Mouse (Mus musculus) MEL (cell line): ENCODE results near the gene Slc7a4. TPM values are rescaled to one million over a fixed set of nuclear protein-coding genes. Genes with fewer than 3 reads are reported as not detected.

Experiments
- DNase-seq: peaks from one replicate; pipeline ENCODE4 v3.0.0; 2011; ENCODE audit warnings: low read depth, low spot score
- H3K27ac ChIP-seq: 2 replicates; pipeline ENCODE4 v1.5.1; 2012; ENCODE audit warnings: low read depth, mild to moderate bottlenecking, control low read depth, low read length, moderate library complexity; ENCODE audit not compliant: control insufficient read depth
- H3K27me3 ChIP-seq, 2 experiments: fragments of 150-350 bp in 1 of 2; sonication (generic) in 1 of 2; 2 replicates each; pipeline ENCODE4 v1.6.1; 2012; ENCODE audit warnings: low read length in 2 of 2, mild to moderate bottlenecking in 2 of 2, improper control_type of control experiment in 1 of 2, moderate library complexity in 1 of 2; ENCODE audit not compliant: insufficient read depth in 2 of 2, control insufficient read depth in 1 of 2
- H3K36me3 ChIP-seq, 2 experiments: 2 replicates each; pipeline ENCODE4 v1.6.1; 2012 to 2014; ENCODE audit warnings: low read length in 2 of 2, improper control_type of control experiment in 1 of 2, inconsistent platforms in 1 of 2, mild to moderate bottlenecking in 1 of 2; ENCODE audit not compliant: insufficient read depth in 2 of 2, control insufficient read depth in 1 of 2
- H3K4me1 ChIP-seq, 2 experiments: fragments of 150-350 bp in 1 of 2; sonication (generic) in 1 of 2; 2 replicates each; pipeline ENCODE4 v1.6.1; 2012; ENCODE audit warnings: low read length in 2 of 2, improper control_type of control experiment in 1 of 2, mild to moderate bottlenecking in 1 of 2; ENCODE audit not compliant: insufficient read depth in 2 of 2, control insufficient read depth in 1 of 2
- H3K4me3 ChIP-seq, 2 experiments: fragments of 150-350 bp in 1 of 2; sonication (generic) in 1 of 2; 2 replicates each; pipeline ENCODE4 v1.5.1; 2012; ENCODE audit warnings: low read depth in 2 of 2, low read length in 2 of 2, mild to moderate bottlenecking in 2 of 2, moderate library complexity in 2 of 2, control low read depth in 1 of 2, improper control_type of control experiment in 1 of 2; ENCODE audit not compliant: control insufficient read depth in 1 of 2, insufficient read depth in 1 of 2
- H3K79me2 ChIP-seq: 2 replicates; pipeline ENCODE4 v1.6.1; 2012; ENCODE audit warnings: mild to moderate bottlenecking, low read length, moderate library complexity; ENCODE audit not compliant: control insufficient read depth, poor library complexity, insufficient read depth
- H3K9ac ChIP-seq: 2 replicates; pipeline ENCODE4 v1.6.1; 2012; ENCODE audit warnings: low read depth, mild to moderate bottlenecking, control low read depth, low read length, moderate library complexity; ENCODE audit not compliant: control insufficient read depth, poor library complexity, severe bottlenecking
- H3K9me3 ChIP-seq: fragments of 150-350 bp; sonication (generic); replicated peaks from 2 replicates; pipeline ENCODE4 v1.6.1; 2012; ENCODE audit warnings: mild to moderate bottlenecking, low read length, improper control_type of control experiment, moderate library complexity; ENCODE audit not compliant: insufficient read depth
- E2F4 ChIP-seq: IDR thresholded peaks from 2 replicates; pipeline ENCODE4 v1.6.1; 2011; ENCODE audit warnings: low read depth, low read length, improper control_type of control experiment, borderline replicate concordance
- ELF1 ChIP-seq: IDR thresholded peaks from 2 replicates; pipeline ENCODE4 v1.6.1; 2014; ENCODE audit warnings: low read depth, mild to moderate bottlenecking, inconsistent platforms, low read length, improper control_type of control experiment, moderate library complexity
- GABPA ChIP-seq: IDR thresholded peaks from 2 replicates; pipeline ENCODE4 v1.6.1; 2012; ENCODE audit warnings: low read depth, mild to moderate bottlenecking, inconsistent platforms, low read length, improper control_type of control experiment, moderate library complexity
- GATA1 ChIP-seq: IDR thresholded peaks from 2 replicates; pipeline ENCODE4 v1.6.1; 2011; ENCODE audit warnings: low read depth, low read length, improper control_type of control experiment
- HCFC1 ChIP-seq: IDR thresholded peaks from 2 replicates; pipeline ENCODE4 v1.6.1; 2012; ENCODE audit warnings: low read depth, mild to moderate bottlenecking, inconsistent platforms, low read length, improper control_type of control experiment, moderate library complexity
- KAT2A ChIP-seq: conservative IDR thresholded peaks from 2 replicates; pipeline ENCODE4 v1.6.1; 2012; ENCODE audit warnings: low read depth, low read length, improper control_type of control experiment, inconsistent platforms
- MAFK ChIP-seq: IDR thresholded peaks from 2 replicates; pipeline ENCODE4 v1.6.1; 2011; ENCODE audit warnings: low read depth, mild to moderate bottlenecking, low read length, improper control_type of control experiment, borderline replicate concordance
- MAX ChIP-seq: IDR thresholded peaks from 2 replicates; pipeline ENCODE4 v1.6.1; 2011; ENCODE audit warnings: low read length, improper control_type of control experiment
- MXI1 ChIP-seq: IDR thresholded peaks from 2 replicates; pipeline ENCODE4 v1.6.1; 2011; ENCODE audit warnings: mild to moderate bottlenecking, low read depth, low read length, improper control_type of control experiment
- MYB ChIP-seq: IDR thresholded peaks from 2 replicates; pipeline ENCODE4 v1.6.1; 2011; ENCODE audit warnings: mild to moderate bottlenecking, low read depth, low read length, improper control_type of control experiment
- NELFE ChIP-seq: IDR thresholded peaks from 2 replicates; pipeline ENCODE4 v1.6.1; 2011; ENCODE audit warnings: low read depth, low read length, improper control_type of control experiment
- POLR2A ChIP-seq, 2 experiments: IDR thresholded peaks; 2 replicates each; pipeline ENCODE4 v1.6.1; 2011 to 2012; ENCODE audit warnings: low read length in 2 of 2, mild to moderate bottlenecking in 2 of 2, control low read depth in 1 of 2, improper control_type of control experiment in 1 of 2, low read depth in 1 of 2, moderate library complexity in 1 of 2; ENCODE audit not compliant: control insufficient read depth in 1 of 2, insufficient read depth in 1 of 2, poor library complexity in 1 of 2
- SIN3A ChIP-seq: IDR thresholded peaks from 2 replicates; pipeline ENCODE4 v1.6.1; 2012; ENCODE audit warnings: low read length, improper control_type of control experiment, inconsistent platforms
- TAL1 ChIP-seq: IDR thresholded peaks from 2 replicates; pipeline ENCODE4 v1.6.1; 2012; ENCODE audit warnings: mild to moderate bottlenecking, inconsistent platforms, low read length, moderate library complexity, mixed read lengths
- TBP ChIP-seq: IDR thresholded peaks from 2 replicates; pipeline ENCODE4 v1.8.0; 2011; ENCODE audit warnings: low read depth, low read length, improper control_type of control experiment
- TCF12 ChIP-seq: IDR thresholded peaks from 2 replicates; pipeline ENCODE4 v1.6.1; 2014; ENCODE audit warnings: low read depth, mild to moderate bottlenecking, inconsistent platforms, low read length, improper control_type of control experiment, moderate library complexity
- UBTF ChIP-seq: IDR thresholded peaks from 2 replicates; pipeline ENCODE4 v1.6.1; 2012; ENCODE audit warnings: low read depth, mild to moderate bottlenecking, inconsistent platforms, low read length, improper control_type of control experiment, moderate library complexity, borderline replicate concordance; ENCODE audit not compliant: insufficient read depth
- ZNF384 ChIP-seq: IDR thresholded peaks from 2 replicates; pipeline ENCODE4 v1.6.1; 2012; ENCODE audit warnings: low read depth, mild to moderate bottlenecking, inconsistent platforms, low read length, improper control_type of control experiment
- polyA plus RNA-seq, 2 experiments: library from polyadenylated mRNA; stranded (reverse) in 1 of 2; unstranded in 1 of 2; fragments of >175 nt in 1 of 2; fragments of >200 nt in 1 of 2; gene quantifications; 2 replicates each; pipeline versions ENCODE4 v1.2.1 to v1.2.4; 2012; ENCODE audit warnings: low replicate concordance in 2 of 2, low read depth in 1 of 2; ENCODE audit not compliant: insufficient read length in 2 of 2, insufficient read depth in 1 of 2, missing spikeins in 1 of 2
- total RNA-seq: library from RNA; depleted of rRNA; stranded (reverse); fragments of 300-350 nt; gene quantifications from 2 replicates; pipeline ENCODE4 v1.2.3, GENCODE M21; 2012

Gene Slc7a4
- total and polyA plus RNA-seq, 3 experiments = 23.1 to 23.6 TPM; not detected in 1

DNA sequence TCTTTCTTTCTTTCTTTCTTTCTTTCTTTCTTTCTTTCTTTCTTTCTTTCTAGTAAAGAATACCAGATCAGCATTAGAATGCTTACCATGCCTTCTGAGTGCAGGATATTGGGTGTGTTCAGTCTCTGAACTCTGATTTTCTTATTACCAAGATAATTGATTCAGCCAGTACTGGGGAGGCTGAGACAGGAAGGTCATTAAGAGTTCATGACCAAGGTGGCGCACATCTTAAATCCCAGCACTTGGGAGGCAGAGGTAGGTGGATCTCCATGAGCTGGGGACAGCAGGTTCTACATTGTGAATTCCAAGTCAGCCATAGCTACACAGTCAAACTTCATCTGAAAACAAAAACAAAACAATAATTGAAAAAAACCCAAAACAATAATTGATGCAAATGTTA, 38.9 kb upstream of the Slc7a4 start:
- Histone ChIP-seq H3K9me3 (no peaks in the 10 kb centered on the region), H3K36me3 (peaks cover 10% of the 10 kb centered on the region in 2 experiments), H3K9ac (no peak overlapping the region), H3K4me1 (peaks cover 3 to 10% of the 10 kb centered on the region in 2 experiments; a peak in 3 of 4 replicates), H3K27me3 (no peaks in the 10 kb centered on the region), H3K79me2 (peaks cover 13% of the 10 kb centered on the region), H3K27ac (no peak overlapping the region), H3K4me3 (no peak overlapping the region)
- no peak for DNase-seq
- TF ChIP-seq UBTF (no peak), GATA1 (no peak), POLR2A (IDR thresholded peaks at IDR 0.05; ENCODE audit: control insufficient read depth in 1 of 2, insufficient read depth in 1 of 2, low read depth in 1 of 2, low read length in 2 of 2, poor library complexity in 1 of 2) (no peak), KAT2A (no peak), HCFC1 (no peak), GABPA (no peak), MAFK (no peak), MAX (no peak), MYB (no peak), ELF1 (no peak), TAL1 (no peak), TBP (no peak), ZNF384 (no peak)

DNA sequence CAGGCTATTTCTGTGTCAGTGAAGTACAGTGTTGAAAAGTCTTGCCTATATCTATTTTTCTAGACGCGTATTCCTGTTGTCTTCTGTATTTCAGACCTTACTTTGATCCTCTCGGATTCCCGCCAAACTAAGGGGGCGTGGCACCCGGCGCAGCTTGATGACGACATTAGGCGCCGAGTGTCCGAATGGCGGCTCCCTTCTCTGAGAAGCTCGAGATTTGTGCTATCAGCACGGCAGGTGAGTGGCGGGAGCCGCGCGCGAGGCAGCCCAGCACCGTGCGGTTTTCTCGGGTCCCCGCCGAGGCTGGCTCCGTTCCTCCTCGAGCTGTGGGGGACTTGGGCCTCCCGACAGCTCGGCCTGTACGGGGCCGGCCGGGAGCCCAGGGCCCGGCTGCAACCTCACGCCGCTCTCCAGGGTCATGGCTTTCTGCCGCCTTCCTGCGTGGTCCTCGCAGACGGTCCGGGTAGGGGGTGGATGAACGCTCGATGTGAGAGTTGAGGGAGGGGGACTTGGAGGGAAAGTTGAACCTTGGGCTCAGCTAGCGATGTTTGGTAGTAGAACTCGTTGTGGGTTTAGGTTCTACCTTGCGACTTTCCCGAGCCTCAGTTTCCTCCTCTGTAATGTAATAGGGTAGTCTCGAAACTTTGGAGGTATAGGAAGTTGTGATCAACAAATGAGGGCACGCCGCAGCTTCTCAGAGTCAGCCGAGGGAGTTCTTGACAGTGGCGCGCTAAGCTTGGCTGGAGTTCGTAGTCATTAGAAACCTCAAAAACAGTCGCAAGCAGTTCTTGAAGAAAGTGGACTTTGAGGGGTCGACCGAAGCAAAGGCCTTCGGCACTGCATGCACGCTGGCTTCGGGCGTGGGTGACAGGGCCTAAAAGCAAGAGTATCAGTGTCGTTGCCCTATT, 36.4 kb upstream of the Slc7a4 start, which contains the start of gene Smpd4:
Smpd4 (plus strand) TSS at position 157 of the 908 bp plus-strand sequence.
- Histone ChIP-seq H3K27ac (peak within 1 kb of the TSS; percentile 41), H3K79me2 (peaks cover 13% of the 10 kb centered on the region), H3K9ac (peak within 1 kb of the TSS; percentile 97), H3K4me3 (peak within 1 kb of the TSS; percentile 68 to 100), H3K9me3 (no peaks in the 10 kb centered on the region), H3K27me3 (no peaks in the 10 kb centered on the region), H3K4me1 (peaks cover 3 to 10% of the 10 kb centered on the region in 2 experiments; a peak in 3 of 4 replicates), H3K36me3 (peaks cover 6 to 10% of the 10 kb centered on the region in 2 experiments)
- TF ChIP-seq TBP = peak; percentile 54; the same call in 1 of the 2 replicates
- TF ChIP-seq HCFC1 = peak; percentile 90
- peak; percentile 99 for TF ChIP-seq E2F4
- peak; percentile 98 for TF ChIP-seq SIN3A
- TF ChIP-seq MAX = peak; percentile 44; the same call in 1 of the 2 replicates
- peak; percentile 62 to 81; a peak in 2 of 4 replicates for TF ChIP-seq POLR2A (IDR thresholded peaks at IDR 0.05; ENCODE audit: control insufficient read depth in 1 of 2, insufficient read depth in 1 of 2, low read depth in 1 of 2, low read length in 2 of 2, poor library complexity in 1 of 2)
- TF ChIP-seq MAFK = no peak
- peak; percentile 61 for TF ChIP-seq NELFE
- TF ChIP-seq GATA1 = no peak
- peak; percentile 95 for TF ChIP-seq MXI1
- 0 out of 2 replicates have a peak, but pooled peaks have one; percentile 40 for TF ChIP-seq TCF12
- no peak for TF ChIP-seq TAL1
- peak; percentile 93 for DNase-seq
